Mouse (Mus musculus) heart, embryonic 13.5 days (tissue): ENCODE results near the gene Gins1. TPM values are rescaled to one million over a fixed set of nuclear protein-coding genes. Genes with fewer than 3 reads are reported as not detected.
"Not testable (repeated sequence)": the region's sequence is repeated elsewhere in the genome, so short reads cannot be mapped to it uniquely, and the experiment has no call there.

Source experiments
- ATAC-seq: fragments of 200-750 bp; cut with Nextera tagmentation; 2 replicates; pipeline ENCODE4 v1.8.0; 2017; ENCODE audit warnings: moderate TSS enrichment; ENCODE audit not compliant: insufficient number of reproducible peaks, low FRiP score, low TSS enrichment; ENCODE audit errors: extremely low read depth
- H3K27ac ChIP-seq: fragments of 300-500 bp; sonication (generic); replicated peaks from 2 replicates; pipeline ENCODE4 v1.5.1; 2015; ENCODE audit warnings: moderate library complexity, mild to moderate bottlenecking, inconsistent platforms
- H3K27me3 ChIP-seq: fragments of 300-500 bp; sonication (generic); replicated peaks from 2 replicates; pipeline ENCODE4 v1.6.1; 2015; ENCODE audit warnings: mild to moderate bottlenecking, inconsistent platforms
- H3K36me3 ChIP-seq: fragments of 300-500 bp; sonication (generic); 2 replicates; pipeline ENCODE4 v1.6.1; 2015; ENCODE audit warnings: mild to moderate bottlenecking, inconsistent platforms
- H3K4me1 ChIP-seq: fragments of 300-500 bp; sonication (generic); 2 replicates; pipeline ENCODE4 v1.6.1; 2015; ENCODE audit warnings: inconsistent platforms
- H3K4me2 ChIP-seq: fragments of 300-500 bp; sonication (generic); 2 replicates; pipeline ENCODE4 v1.6.1; 2015; ENCODE audit warnings: inconsistent platforms, mild to moderate bottlenecking, moderate library complexity
- H3K4me3 ChIP-seq: fragments of 300-500 bp; sonication (generic); 2 replicates; pipeline ENCODE4 v1.5.1; 2015; ENCODE audit warnings: moderate library complexity, mild to moderate bottlenecking, inconsistent platforms
- H3K9ac ChIP-seq: fragments of 300-500 bp; sonication (generic); 2 replicates; pipeline ENCODE4 v1.6.1; 2015; ENCODE audit warnings: inconsistent platforms, mild to moderate bottlenecking, moderate library complexity
- H3K9me3 ChIP-seq: fragments of 300-500 bp; sonication (generic); 2 replicates; pipeline ENCODE4 v1.6.1; 2016; ENCODE audit warnings: inconsistent platforms
- WGBS: fragments of 180-500 bp; shearing (Covaris S2); methylation state at CpG from one replicate; pipeline ENCODE4 v1.1.7; 2015; ENCODE audit warnings: mixed read lengths; 5-methylcytosine and 5-hydroxymethylcytosine counted together
- polyA plus RNA-seq: library from polyadenylated mRNA; unstranded; fragments of >200 nt; fragmentation: Nextera tagmentation; extraction: Ambion mirVana; gene quantifications from 2 replicates; pipeline ENCODE4 v1.2.1, GENCODE M21; 2015

Gins1 gene
- polyA plus RNA-seq, 1 experiment from 2014 or later, result 29.3 TPM

DNA sequence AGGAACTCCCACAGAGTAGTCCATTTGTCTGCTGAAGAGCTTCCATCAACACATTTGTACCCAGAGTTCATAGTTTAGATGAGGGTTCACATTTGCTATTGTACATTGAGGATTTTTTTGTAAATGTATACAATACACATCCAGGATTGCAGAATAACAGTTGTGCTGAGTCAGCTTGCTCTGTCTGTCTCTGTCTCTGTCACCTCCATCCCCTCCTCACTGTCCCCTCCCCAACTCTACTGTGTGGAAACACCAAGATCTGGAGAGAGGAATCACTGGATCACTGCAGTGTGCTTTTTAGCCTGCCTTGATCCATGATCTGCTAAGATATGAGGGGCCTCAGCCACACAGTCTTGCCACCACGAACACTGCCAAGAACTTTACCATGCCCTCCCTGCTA lies 19.4 kb upstream of the Gins1 start:
- H3K4me1 ChIP-seq, result peaks cover 27% of the 10 kb centered on the region
- H3K27ac ChIP-seq, result no peak overlapping the region
- no peak for ATAC-seq
- no peaks in the 10 kb centered on the region for H3K9me3 ChIP-seq
- 62% methylated on average over 1 of the region's 1 CpGs for WGBS
- no peak overlapping the region for H3K9ac ChIP-seq
- H3K4me2 ChIP-seq, result no peak overlapping the region
- no peak overlapping the region for H3K4me3 ChIP-seq
- no peaks in the 10 kb centered on the region for H3K36me3 ChIP-seq
- H3K27me3 ChIP-seq, result no peaks in the 10 kb centered on the region

DNA sequence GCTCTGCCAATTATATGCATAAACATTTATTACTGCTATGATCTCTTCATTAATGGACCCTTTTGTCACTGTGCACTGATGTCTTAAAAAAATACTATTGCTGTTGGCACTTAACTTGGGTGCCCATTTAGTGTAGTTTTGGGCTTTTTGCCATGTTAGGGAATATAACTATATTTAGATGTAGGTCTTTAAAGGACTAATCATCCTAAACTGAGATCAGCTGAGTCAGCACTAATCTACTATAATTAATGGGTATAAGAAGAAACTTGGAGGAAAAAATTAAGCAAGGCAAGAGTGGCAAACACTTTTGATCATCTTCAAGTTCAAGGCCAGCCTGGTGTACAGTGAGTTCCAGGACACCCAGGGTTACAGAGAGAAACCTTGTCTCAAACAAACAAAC lies 18.9 kb upstream of the Gins1 start:
- Histone ChIP-seq H3K9ac (no peak overlapping the region), H3K4me3 (no peak overlapping the region), H3K4me2 (no peak overlapping the region), H3K36me3 (no peaks in the 10 kb centered on the region), H3K27me3 (no peaks in the 10 kb centered on the region), H3K9me3 (no peaks in the 10 kb centered on the region), H3K4me1 (peaks cover 27% of the 10 kb centered on the region), H3K27ac (no peak overlapping the region)
- ATAC-seq, result no peak

DNA sequence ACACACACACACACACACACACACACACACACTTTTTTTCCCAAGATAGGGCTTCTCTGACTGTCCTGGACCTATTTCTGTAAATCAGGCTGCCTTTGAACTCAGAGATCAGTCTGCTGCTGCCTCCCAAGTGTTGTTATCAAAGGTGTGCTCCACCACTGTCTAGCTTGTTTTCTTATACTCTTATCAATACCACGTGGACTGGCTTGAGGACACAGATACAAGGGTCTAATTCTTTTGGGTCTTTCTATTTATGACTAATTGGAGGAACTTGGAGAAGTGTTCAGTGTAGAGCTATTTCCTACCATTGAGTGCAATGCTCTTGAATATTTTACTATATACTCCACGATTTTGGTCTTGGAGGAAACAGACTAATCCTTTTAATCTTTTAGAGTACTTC lies 17.8 kb upstream of the Gins1 start:
- Histone ChIP-seq H3K36me3 (no peaks in the 10 kb centered on the region), H3K4me1 (peaks cover 27% of the 10 kb centered on the region), H3K4me3 (no peak overlapping the region), H3K27ac (no peak overlapping the region), H3K4me2 (no peak overlapping the region), H3K27me3 (no peaks in the 10 kb centered on the region), H3K9me3 (no peaks in the 10 kb centered on the region), H3K9ac (no peak overlapping the region)
- ATAC-seq, result no peak
- 40% methylated on average over 2 of the region's 2 CpGs for WGBS

DNA sequence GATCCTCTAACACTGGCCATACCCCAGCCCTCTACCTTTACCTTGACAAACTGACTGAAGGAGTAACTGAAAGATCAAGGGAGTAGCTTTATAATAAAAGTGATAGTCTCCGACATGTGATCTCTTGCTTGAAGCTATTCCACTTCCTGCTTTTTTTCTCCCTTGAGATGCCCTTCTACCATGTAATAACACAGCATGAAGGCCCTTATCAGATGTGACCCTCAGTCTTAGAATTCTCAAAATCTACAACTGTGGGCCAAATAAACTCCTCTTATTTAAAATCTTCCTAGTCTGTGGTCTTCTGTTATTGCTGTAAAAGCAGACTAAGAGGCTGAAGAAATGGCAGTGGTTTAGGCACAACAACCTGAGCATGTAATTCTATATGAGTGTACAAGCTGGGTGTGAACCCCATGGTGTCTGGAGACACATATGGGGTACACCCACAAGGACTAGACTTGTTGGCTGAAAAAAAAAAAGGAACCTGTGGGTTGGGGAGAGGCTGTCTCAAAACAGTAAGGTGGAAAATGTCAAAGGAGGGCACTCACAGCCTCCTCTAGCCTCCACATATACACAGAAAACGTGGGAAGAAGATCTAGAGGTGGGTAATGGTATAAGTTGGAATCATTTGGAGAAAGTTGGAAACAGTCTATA lies 10.5 kb upstream of the Gins1 start:
- no peak overlapping the region for H3K4me2 ChIP-seq

DNA sequence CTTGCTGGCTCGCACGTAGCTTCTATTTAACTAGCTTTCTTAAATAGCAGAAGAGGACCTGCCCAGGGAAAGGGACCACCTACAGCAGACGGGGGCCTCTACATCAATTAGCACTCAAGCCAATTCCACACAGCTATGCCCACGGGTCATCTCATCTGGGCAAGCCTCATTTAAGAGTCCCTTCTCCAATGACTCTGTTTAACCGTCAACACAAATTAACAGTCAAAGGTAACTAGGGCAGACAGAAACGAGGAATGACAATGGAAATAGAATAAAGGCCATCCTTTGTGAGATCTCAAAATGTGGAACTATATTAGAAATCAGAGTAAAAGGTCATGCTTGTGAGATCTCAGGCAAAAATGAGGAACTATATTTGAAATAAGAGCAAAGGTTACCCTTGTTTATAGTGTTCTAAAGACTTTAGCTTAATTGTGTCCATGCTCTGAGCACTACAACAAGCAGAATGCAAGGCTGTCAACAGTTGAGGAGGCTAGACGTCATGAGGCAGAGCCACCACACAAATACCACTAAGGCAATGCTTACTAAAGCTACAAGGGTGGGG lies 9.4 kb upstream of the Gins1 start:
- no peak overlapping the region for H3K4me3 ChIP-seq
- ATAC-seq, result no peak
- H3K9me3 ChIP-seq, result no peaks in the 10 kb centered on the region
- H3K27me3 ChIP-seq, result no peaks in the 10 kb centered on the region
- 80% methylated on average over 7 of the region's 7 CpGs for WGBS
- no peaks in the 10 kb centered on the region; the same call in 1 of the 2 replicates for H3K36me3 ChIP-seq
- H3K4me1 ChIP-seq, result peaks cover 8% of the 10 kb centered on the region
- no peak overlapping the region for H3K27ac ChIP-seq
- H3K9ac ChIP-seq, result no peak overlapping the region
- no peak overlapping the region for H3K4me2 ChIP-seq

More for the DNA sequence above, 10.5 kb upstream of the Gins1 start:
- Histone ChIP-seq H3K9me3 (no peaks in the 10 kb centered on the region), H3K4me1 (peaks cover 5% of the 10 kb centered on the region), H3K9ac (no peak overlapping the region), H3K27ac (no peak overlapping the region), H3K27me3 (no peaks in the 10 kb centered on the region), H3K4me3 (no peak overlapping the region), H3K36me3 (no peaks in the 10 kb centered on the region)
- 79% methylated on average over 2 of the region's 2 CpGs for WGBS
- no peak for ATAC-seq

DNA sequence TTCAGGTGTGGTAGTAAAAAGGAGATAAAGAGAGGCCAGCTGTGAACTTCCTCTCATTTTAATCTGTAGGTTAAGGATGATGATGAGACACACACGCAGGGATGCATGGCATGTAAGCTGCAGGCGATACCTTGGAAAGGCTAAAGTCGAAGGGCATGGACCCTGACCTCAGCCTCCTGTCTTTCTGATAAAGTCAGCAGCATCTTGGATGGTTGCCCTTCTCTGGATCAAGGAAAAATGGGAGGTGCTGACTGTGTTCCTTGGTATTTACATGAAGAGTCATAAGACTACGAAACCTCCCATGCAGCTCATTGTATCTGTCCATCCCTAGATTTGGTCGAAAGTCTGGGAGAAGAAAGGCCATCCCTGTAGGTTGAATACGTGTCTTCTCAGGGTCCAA lies 4.9 kb upstream of the Gins1 start:
- H3K4me1 ChIP-seq, result peaks cover 30% of the 10 kb centered on the region
- H3K9me3 ChIP-seq, result no peaks in the 10 kb centered on the region
- H3K27me3 ChIP-seq, result no peaks in the 10 kb centered on the region
- no peak for ATAC-seq
- no peaks in the 10 kb centered on the region; the same call in 1 of the 2 replicates for H3K36me3 ChIP-seq
- no peak overlapping the region for H3K4me3 ChIP-seq
- no peak overlapping the region for H3K4me2 ChIP-seq
- H3K27ac ChIP-seq, result no peak overlapping the region
- 72% methylated on average over 6 of the region's 6 CpGs for WGBS
- H3K9ac ChIP-seq, result no peak overlapping the region

DNA sequence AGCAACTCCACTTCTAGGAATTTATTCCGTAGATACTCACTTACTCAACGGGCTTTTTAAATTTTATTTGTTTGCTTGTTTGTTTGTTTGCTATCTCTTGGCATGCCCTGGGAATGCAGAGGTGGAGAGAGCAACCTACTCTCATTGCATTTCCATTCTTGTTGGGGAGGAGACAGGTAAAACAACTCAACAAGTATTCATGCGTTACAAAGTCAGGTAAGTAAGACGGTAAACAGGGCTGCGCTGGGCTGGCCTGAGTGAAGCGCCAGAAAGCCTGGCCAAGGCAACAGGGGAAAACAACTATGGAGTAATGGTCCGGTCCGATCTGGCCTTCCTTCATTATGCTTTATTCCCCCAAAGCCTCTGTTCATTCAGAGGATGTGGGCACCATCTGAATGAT lies 2.9 kb upstream of the Gins1 start:
- no peak overlapping the region for H3K4me2 ChIP-seq
- no peaks in the 10 kb centered on the region; the same call in 1 of the 2 replicates for H3K36me3 ChIP-seq
- no peak overlapping the region for H3K9ac ChIP-seq
- ATAC-seq, result no peak
- H3K4me1 ChIP-seq, result peaks cover 30% of the 10 kb centered on the region
- H3K27me3 ChIP-seq, result no peaks in the 10 kb centered on the region
- no peak overlapping the region for H3K4me3 ChIP-seq
- no peak overlapping the region for H3K27ac ChIP-seq
- 88% methylated on average over 8 of the region's 8 CpGs for WGBS
- no peaks in the 10 kb centered on the region for H3K9me3 ChIP-seq

DNA sequence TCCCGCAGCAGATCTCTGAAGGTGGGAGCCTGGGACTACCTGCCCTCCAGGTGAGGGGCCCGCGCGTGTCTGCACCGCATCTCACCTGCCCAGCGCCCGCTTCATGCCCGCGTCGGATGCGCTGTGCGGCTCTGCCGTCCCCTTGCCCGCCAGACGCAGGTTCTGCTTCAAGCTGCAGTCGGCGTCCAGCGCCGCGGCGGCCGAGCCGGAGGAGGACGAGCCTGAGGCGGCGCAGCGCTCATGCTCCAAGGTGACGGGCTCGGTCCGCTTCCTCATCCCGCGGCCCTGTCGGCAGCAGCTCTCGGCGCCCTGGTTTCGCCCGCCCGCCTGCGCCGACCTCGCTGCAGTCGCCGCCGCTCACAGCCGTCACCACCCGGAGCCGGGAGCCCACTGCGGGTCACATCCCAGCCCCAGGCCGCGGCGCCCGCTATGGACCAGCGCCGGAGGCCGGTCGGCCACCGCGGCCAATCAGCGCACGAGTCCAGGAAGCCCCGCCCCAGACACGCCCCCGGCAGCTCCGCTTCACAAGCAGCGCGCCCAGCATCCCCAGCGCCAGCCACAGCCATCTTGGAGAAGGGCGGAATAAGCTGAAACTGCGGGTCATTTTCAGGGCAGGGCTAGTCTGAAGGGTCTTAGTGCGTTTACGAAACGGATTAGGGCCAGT lies 796 bp upstream of the Gins1 start, which contains the start of gene Abhd12:
TSS of gene Abhd12 (minus strand) at position 470 of the 664 bp plus-strand sequence.
- Histone ChIP-seq H3K4me3 (peak within 1 kb of the TSS; percentile 95), H3K4me1 (peaks cover 25% of the 10 kb centered on the region), H3K4me2 (peak within 1 kb of the TSS; percentile 96), H3K9me3 (no peaks in the 10 kb centered on the region), H3K9ac (peak within 1 kb of the TSS; percentile 92), H3K27me3 (no peaks in the 10 kb centered on the region), H3K27ac (peak within 1 kb of the TSS; percentile 92), H3K36me3 (no peaks in the 10 kb centered on the region; the same call in 1 of the 2 replicates)
- ATAC-seq, result peak; percentile 99
- whole genome bisulfite sequencing, result under 1% methylated on average over 72 of the region's 72 CpGs

DNA sequence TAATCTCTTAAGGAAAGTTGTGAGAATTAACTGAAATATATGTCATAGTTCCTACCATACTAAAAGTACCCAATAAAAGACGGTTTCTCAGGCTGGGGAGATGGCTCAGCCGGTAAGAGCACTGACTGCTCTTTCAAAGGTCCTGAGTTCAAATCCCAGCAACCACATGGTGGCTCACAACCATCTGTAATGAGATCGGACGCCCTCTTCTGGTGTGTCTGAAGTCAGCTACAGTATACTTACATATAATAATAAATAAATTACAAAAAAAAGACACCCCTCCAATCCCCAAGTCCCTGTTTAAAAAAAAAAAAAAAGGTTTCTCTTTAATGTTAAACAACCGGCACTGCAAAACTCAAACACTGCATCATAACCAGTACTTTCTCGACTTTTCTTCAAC lies 3.7 kb downstream of the Gins1 start:
- H3K27ac ChIP-seq, H3K36me3 ChIP-seq, H3K9me3 ChIP-seq, H3K4me1 ChIP-seq, ATAC-seq, H3K27me3 ChIP-seq: not testable (repeated sequence)
- Histone ChIP-seq H3K4me2 (peak overlapping the region; percentile 80), H3K9ac (peak overlapping the region; percentile 76), H3K4me3 (peak overlapping the region; percentile 69)
- WGBS, result 43% methylated on average over 6 of the region's 6 CpGs

DNA sequence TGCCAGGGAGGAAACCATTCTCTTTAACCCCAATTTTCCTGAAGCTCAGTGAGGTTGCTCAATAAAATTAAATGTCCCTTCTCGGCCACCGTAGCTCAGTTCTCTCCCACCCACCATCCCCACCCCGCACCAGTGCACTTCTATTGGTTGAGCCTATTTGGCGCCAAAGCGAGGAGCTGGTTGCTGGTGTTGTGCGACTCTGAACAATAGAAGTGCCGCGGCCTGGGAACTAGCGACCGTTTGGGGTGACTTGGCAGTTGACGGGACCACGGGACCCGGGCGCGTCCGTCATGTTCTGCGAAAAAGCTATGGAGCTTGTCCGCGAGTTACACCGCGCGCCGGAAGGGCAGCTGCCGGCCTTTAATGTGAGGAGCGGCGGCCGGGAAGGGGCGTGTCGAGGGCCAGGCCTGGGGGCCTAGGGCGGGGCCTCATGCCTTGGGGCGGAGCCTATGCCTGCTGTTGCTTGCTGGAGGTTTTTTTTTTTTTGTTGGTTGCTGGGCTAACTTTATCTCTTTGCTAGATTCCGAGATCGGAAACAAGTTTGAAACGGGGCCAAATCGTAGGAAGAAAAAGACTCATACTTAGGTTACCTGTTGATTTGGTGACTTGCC lies 4.3 kb downstream of the Gins1 start:
- ATAC-seq, result peak; percentile 97
- H3K9me3 ChIP-seq, result no peaks in the 10 kb centered on the region
- H3K27me3 ChIP-seq, result no peaks in the 10 kb centered on the region
- WGBS, result under 1% methylated on average over 35 of the region's 35 CpGs
- no peaks in the 10 kb centered on the region for H3K36me3 ChIP-seq
- H3K4me3 ChIP-seq, result peak overlapping the region; percentile 69
- peak overlapping the region; percentile 80 for H3K4me2 ChIP-seq
- H3K27ac ChIP-seq, result peak overlapping the region; percentile 83
- H3K9ac ChIP-seq, result peak overlapping the region; percentile 76
- peaks cover 7% of the 10 kb centered on the region for H3K4me1 ChIP-seq

DNA sequence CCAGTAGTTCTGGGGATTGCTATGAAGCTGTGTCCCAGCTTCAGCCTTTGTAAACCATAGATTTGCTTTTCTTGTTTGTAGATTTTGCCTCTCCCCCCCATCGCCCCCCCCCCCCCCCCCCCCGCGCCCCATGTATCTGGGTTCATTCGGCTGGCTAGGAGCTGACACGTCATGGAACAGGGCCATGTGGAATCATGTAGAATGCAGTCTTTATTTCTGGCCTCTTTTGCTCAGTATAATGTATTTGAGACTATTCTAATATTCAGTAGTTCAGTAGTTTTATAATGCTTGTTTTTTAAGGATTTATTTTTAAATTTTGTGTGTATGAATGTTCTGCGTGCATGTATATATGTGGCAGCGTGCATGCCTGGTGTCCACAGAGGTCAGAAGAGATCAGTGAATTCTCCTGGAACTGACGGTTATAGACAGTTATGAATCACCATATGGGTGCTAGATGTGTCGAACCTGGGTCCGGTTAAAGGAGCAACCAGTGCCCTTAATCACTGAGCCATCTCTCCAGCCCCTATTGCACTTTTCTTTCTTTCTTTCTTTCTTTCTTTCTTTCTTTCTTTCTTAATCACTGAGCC lies 5.2 kb downstream of the Gins1 start:
- no peak for ATAC-seq
- peak overlapping the region; percentile 69 for H3K4me3 ChIP-seq
- peak overlapping the region; percentile 80 for H3K4me2 ChIP-seq
- 38% methylated on average over 10 of the region's 10 CpGs for WGBS
- H3K36me3 ChIP-seq, result peaks cover 6% of the 10 kb centered on the region; the same call in 1 of the 2 replicates
- no peaks in the 10 kb centered on the region for H3K27me3 ChIP-seq
- H3K4me1 ChIP-seq, result peaks cover 7% of the 10 kb centered on the region
- H3K27ac ChIP-seq, result 0 out of 2 replicates have a peak overlapping the region, but pooled peaks have one; percentile 83
- H3K9ac ChIP-seq, result peak overlapping the region; percentile 76
- H3K9me3 ChIP-seq, result no peaks in the 10 kb centered on the region
